Mouse (Mus musculus) embryonic facial prominence, embryonic 11.5 days (tissue): Measurements from ENCODE around the gene Urad. TPM values are rescaled to one million over a fixed set of nuclear protein-coding genes. Genes with fewer than 3 reads are reported as not detected.
A peak's percentile ranks its signal among the peaks of the same experiment; 100 is the strongest.

Experiments
- ATAC-seq: fragments of 200-750 bp; cut with Nextera tagmentation; replicated peaks from 2 replicates; pipeline ENCODE4 v1.8.0; 2017; ENCODE audit warnings: low read depth; ENCODE audit not compliant: insufficient number of reproducible peaks, low FRiP score, low TSS enrichment
- DNase-seq: peaks from one replicate; pipeline ENCODE4 v3.0.0-alpha.2; 2015; ENCODE audit warnings: low spot score
- H3K27ac ChIP-seq: fragments of 300-500 bp; sonication (generic); replicated peaks from 2 replicates; pipeline ENCODE4 v1.5.1; 2014; ENCODE audit warnings: mild to moderate bottlenecking, low read depth, low read length, control low read depth
- H3K27me3 ChIP-seq: fragments of 300-500 bp; sonication (generic); 2 replicates; pipeline ENCODE4 v1.6.1; 2014; ENCODE audit warnings: mild to moderate bottlenecking, low read length, moderate library complexity, mixed read lengths; ENCODE audit not compliant: control insufficient read depth, insufficient read depth
- H3K36me3 ChIP-seq: fragments of 300-500 bp; sonication (generic); replicated peaks from 2 replicates; pipeline ENCODE4 v1.6.1; 2014; ENCODE audit warnings: low read depth, mild to moderate bottlenecking, low read length, moderate library complexity, mixed read lengths; ENCODE audit not compliant: control insufficient read depth, insufficient read depth
- H3K4me1 ChIP-seq: fragments of 300-500 bp; sonication (generic); 2 replicates; pipeline ENCODE4 v1.6.1; 2014; ENCODE audit warnings: low read length, mixed read lengths; ENCODE audit not compliant: control insufficient read depth, insufficient read depth
- H3K4me2 ChIP-seq: fragments of 300-500 bp; sonication (generic); 2 replicates; pipeline ENCODE4 v1.6.1; 2014; ENCODE audit warnings: low read depth, mild to moderate bottlenecking, control low read depth, low read length, moderate library complexity
- H3K4me3 ChIP-seq: fragments of 300-500 bp; sonication (generic); 2 replicates; pipeline ENCODE4 v1.5.1; 2014; ENCODE audit warnings: low read depth, low read length, control low read depth
- H3K9ac ChIP-seq: fragments of 300-500 bp; sonication (generic); replicated peaks from 2 replicates; pipeline ENCODE4 v1.6.1; 2014; ENCODE audit warnings: mild to moderate bottlenecking, control low read depth, low read length
- H3K9me3 ChIP-seq: fragments of 300-500 bp; sonication (generic); replicated peaks from 2 replicates; pipeline ENCODE4 v1.6.1; 2016; ENCODE audit warnings: mild to moderate bottlenecking, low read length, inconsistent platforms, mixed read lengths; ENCODE audit not compliant: control insufficient read depth
- WGBS: fragments of 180-500 bp; shearing (Covaris S2); extraction: QIAGEN DNeasy Blood & Tissue Kit; methylation state at CpG from one replicate; pipeline ENCODE4 v1.1.7; 2014; 5-methylcytosine and 5-hydroxymethylcytosine counted together
- polyA plus RNA-seq: library from polyadenylated mRNA; unstranded; fragments of >200 nt; fragmentation: Nextera tagmentation; extraction: Ambion mirVana; gene quantifications from 2 replicates; pipeline ENCODE4 v1.2.1, GENCODE M21; 2014

The Urad gene
- polyA plus RNA-seq, 1 experiment from 2014 or later = not detected

DNA sequence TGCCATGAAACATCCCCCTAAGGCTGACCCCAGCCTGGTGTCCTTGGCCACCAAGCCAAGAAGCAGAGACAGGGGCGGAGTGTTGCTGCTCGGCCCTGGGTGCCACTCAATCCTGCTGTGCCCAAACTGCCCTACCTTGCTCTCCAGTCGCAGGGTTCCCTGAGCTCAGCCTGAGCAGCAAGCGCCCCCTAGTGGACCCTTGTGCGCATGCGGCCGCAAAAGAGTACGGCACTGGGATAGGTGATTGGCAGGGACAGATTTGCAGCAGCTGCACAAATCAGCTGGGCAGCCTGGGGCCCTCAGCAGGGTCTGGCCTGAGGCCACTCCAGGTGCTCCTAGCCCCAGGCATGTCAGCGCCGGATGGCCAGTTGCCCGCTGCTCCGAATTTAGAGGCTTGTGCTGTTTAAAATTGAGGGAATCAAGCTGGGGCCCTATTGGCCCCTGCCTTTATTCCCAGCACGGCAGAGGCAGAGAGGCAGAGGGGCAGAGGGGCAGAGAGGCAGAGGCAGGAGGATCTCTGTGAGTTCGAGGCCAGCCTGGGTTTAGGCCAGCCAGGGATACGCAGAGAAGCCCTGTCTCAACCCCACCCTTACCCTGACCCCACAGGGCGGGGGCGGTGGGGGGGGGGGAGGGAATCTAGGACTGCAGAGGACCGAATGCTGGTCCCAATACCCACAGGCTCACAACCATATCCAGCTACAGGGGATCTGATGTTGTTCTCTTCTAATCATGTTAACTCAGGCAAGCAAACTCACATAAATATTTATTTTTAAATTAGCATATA lies 28.9 kb downstream of the Urad start:
- Histone ChIP-seq H3K4me1 (no peaks in the 10 kb centered on the region; the same call in 1 of the 2 replicates), H3K9ac (no peak overlapping the region), H3K36me3 (no peaks in the 10 kb centered on the region), H3K4me2 (no peak overlapping the region), H3K4me3 (no peak overlapping the region), H3K9me3 (no peaks in the 10 kb centered on the region), H3K27me3 (peaks cover 48% of the 10 kb centered on the region), H3K27ac (no peak overlapping the region)
- 16% methylated on average over 17 of the region's 18 CpGs for WGBS
- ATAC-seq (peak; percentile 76), DNase-seq (peak; percentile 93)

DNA sequence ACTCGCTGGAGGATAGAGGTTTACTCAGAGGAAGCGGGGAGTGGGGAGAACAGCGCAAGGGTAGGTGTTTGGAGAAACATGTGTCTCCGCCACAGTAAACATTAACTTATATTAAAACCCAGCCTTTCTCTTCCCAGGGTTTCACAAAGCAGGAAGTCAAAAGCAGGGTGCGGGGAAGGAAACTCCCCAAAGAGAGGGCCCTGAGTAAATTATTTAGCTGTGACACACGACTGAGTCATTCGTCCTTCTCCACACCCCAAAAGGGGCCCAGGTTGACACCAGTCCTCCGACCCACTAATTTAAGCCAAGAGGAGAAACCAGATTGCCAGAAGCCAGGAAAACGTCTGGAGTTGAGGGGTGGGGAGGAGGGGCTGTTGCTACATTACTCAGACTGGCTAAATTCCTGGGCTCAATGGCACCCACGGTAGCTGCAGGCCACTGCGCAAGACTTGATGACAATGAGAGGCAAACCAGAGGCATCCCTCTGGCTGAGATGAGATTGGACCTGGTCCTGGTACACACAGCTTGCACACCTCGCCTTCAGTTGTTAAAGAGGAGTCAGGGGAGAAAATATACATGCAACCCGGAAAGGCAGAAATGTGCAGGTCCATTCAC lies 29.6 kb downstream of the Urad start:
- ATAC-seq = no peak
- H3K9ac ChIP-seq = no peak overlapping the region
- peaks cover 41% of the 10 kb centered on the region for H3K27me3 ChIP-seq
- no peaks in the 10 kb centered on the region for H3K9me3 ChIP-seq
- H3K4me2 ChIP-seq = no peak overlapping the region
- no peak overlapping the region for H3K27ac ChIP-seq
- WGBS = 41% methylated on average over 13 of the region's 13 CpGs
- peak; percentile 0 for DNase-seq
- no peaks in the 10 kb centered on the region; the same call in 1 of the 2 replicates for H3K4me1 ChIP-seq
- H3K36me3 ChIP-seq = no peaks in the 10 kb centered on the region
- no peak overlapping the region for H3K4me3 ChIP-seq

DNA sequence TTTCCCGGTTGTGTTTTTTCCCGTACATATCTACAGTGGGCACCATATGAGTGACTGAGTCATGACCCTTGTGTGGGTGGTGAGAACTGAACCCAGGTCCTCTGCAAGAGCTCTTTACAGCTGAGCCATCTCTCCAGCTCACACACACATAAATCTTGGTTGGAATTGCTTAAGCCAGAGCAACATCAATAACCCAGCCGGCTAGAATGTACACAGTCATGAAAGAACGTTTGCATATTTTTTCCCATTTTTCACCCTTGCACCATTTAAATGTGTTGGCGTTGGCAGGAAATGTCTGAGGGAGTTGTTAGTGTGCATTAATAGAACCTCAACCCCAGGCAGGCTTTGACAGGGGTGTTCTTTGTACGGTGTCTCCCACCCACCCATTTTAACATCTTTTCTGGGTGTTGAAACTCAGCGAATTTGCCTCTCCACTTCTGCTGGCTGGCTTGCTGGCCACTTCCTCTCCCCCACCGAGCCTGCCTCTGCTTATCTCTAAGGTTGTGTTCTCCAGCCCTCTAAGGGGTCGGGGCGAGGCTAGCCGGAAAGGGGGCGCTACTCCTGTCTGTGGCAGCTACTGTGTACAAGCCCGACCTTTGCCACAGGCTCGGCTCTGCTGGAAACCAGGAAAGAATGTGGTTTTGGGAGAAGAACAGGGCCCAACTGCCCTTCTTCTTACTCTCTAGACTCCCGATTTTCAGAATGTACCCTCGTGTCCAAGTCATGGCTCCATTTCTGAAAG lies 30.3 kb downstream of the Urad start:
- Histone ChIP-seq H3K36me3 (no peaks in the 10 kb centered on the region), H3K4me3 (no peak overlapping the region), H3K27ac (no peak overlapping the region), H3K9ac (no peak overlapping the region), H3K9me3 (no peaks in the 10 kb centered on the region), H3K27me3 (peaks cover 34% of the 10 kb centered on the region), H3K4me2 (no peak overlapping the region), H3K4me1 (no peaks in the 10 kb centered on the region; the same call in 1 of the 2 replicates)
- DNase-seq (no peak), ATAC-seq (no peak)
- 36% methylated on average over 16 of the region's 16 CpGs for WGBS

DNA sequence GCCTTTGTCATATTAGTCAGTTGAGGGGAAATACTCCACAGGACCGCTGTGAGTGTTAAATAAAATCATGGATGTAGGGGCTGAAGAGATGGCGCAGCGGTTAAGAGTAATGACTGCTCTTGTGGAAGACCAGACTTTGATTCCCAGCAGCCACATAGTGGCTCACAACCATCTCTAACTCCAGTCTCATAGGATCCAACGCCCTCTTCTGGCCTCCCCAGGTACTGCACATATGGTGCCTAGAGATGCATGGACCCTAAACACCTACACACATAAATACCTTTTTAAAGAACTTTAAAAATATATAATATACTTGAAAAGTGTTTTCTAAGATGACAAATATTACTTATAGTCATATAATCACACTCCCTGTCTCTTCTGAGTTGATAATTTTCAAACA lies 37.9 kb downstream of the Urad start:
- H3K4me2 ChIP-seq = no peak overlapping the region
- H3K27me3 ChIP-seq = peaks cover 15% of the 10 kb centered on the region
- H3K4me1 ChIP-seq = no peaks in the 10 kb centered on the region
- H3K9me3 ChIP-seq = no peaks in the 10 kb centered on the region
- DNase-seq (no peak), ATAC-seq (no peak)
- no peaks in the 10 kb centered on the region for H3K36me3 ChIP-seq
- 75% methylated on average over 4 of the region's 4 CpGs for WGBS
- no peak overlapping the region for H3K9ac ChIP-seq
- H3K27ac ChIP-seq = no peak overlapping the region
- no peak overlapping the region for H3K4me3 ChIP-seq

DNA sequence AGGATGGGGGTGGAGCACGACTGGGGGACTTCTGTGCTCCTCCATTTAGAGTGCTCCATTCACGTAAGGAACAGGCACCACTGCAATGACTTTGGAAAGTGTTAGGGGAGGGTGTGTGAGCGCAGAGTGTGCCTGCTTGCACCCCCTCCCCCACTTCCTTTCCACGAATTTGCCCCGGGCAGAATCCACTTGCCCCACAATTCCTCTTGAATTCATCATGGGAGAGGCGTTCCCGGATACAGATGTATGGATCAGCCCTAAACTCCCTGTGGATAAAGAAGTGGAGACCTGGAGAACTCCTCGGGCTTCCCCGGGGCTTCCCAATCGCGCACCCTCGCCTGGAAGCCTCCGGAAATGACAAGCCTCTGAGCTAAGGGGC lies 44.7 kb downstream of the Urad start:
- no peaks in the 10 kb centered on the region for H3K9me3 ChIP-seq
- H3K9ac ChIP-seq = no peak overlapping the region
- no peak overlapping the region for H3K4me3 ChIP-seq
- H3K27me3 ChIP-seq = peaks cover 67% of the 10 kb centered on the region
- H3K36me3 ChIP-seq = no peaks in the 10 kb centered on the region
- DNase-seq = no peak
- 0% methylated on average over 13 of the region's 13 CpGs for WGBS
- ATAC-seq = no peak
- no peak overlapping the region for H3K27ac ChIP-seq
- no peak overlapping the region for H3K4me2 ChIP-seq
- H3K4me1 ChIP-seq = no peaks in the 10 kb centered on the region

DNA sequence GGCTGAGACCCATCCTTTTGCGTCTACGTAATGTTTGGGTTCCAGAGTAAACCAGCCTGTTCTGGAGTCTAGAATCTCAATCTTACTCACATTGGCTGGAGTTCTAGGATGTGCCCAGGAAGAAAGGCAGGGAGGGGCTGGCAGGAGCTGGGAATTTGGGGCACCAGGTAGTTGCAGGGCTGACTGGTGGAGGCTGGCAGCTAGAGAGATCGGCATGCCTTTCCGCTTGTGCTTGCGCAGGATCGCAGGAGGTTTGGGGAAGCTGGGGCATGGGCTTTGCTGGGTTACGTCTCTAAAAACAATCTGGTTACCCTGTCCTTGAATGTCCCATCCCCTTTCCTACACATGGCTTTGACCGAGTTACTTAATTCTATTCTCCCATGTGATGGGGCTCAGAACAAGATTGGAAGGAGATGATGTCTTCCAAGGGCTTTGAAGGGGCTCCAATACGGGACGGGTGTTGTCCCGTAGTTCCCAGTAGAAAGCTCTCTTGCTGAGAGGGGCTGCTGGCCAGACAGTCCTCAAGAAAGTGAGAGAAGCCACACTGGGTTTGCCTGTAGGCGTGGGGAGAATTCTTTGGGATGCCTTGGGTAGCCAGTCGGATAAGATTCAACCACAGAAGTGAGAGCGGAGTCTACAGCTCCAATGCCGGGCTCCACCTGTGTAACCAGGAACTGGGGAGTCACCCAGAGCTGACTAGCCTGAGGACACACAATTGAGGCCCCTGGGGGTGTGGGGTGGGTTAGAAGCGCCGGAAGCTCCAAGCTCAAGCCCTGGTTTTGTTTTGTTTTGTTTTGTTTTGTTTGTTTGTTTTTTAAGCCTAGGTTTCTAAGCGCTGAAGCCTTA lies 45.3 kb downstream of the Urad start:
- Histone ChIP-seq H3K4me1 (no peaks in the 10 kb centered on the region), H3K4me3 (no peak overlapping the region), H3K27me3 (peaks cover 73% of the 10 kb centered on the region), H3K9ac (no peak overlapping the region), H3K36me3 (no peaks in the 10 kb centered on the region), H3K9me3 (no peaks in the 10 kb centered on the region), H3K27ac (no peak overlapping the region), H3K4me2 (no peak overlapping the region)
- 2% methylated on average over 18 of the region's 18 CpGs for WGBS
- no peak for DNase-seq
- no peak for ATAC-seq

DNA sequence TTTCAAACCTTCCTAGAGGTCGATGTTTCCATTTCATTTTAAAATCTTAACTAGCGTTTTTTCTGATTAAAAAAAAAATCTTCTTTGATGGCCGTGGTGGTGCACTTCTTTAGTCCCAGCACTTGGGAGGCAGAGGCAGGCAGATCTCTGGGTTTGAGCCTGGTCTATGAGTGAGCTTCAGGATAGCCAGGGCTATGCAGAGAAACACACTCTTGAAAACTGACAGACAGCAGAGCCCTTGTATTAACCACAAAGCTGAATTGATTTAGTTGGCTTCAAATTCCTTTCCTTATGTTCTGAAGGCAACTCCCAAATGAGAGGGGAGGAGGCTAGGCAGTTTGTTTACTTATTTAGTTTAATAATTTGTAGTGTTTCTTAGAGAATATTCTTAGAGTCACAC lies 46.5 kb downstream of the Urad start:
- no peaks in the 10 kb centered on the region for H3K9me3 ChIP-seq
- H3K4me1 ChIP-seq = no peaks in the 10 kb centered on the region
- H3K4me2 ChIP-seq = no peak overlapping the region
- DNase-seq = no peak
- ATAC-seq = no peak
- H3K27me3 ChIP-seq = peaks cover 79% of the 10 kb centered on the region
- 13% methylated on average over 3 of the region's 3 CpGs for WGBS
- H3K36me3 ChIP-seq = no peaks in the 10 kb centered on the region
- H3K4me3 ChIP-seq = no peak overlapping the region
- H3K27ac ChIP-seq = no peak overlapping the region
- no peak overlapping the region for H3K9ac ChIP-seq
